Mouse (Mus musculus): ENCODE results near the gene Rexo1. TPM values are rescaled to one million over a fixed set of nuclear protein-coding genes. Genes with fewer than 3 reads are reported as not detected.

Rexo1 gene
- polyA plus RNA-seq, 1 experiment, result 23.0 TPM

- Histone ChIP-seq H3K36me3 (ENCODE audit: control insufficient read depth, insufficient read depth) (no peaks in the 10 kb centered on the region), H3K27me3 (ENCODE audit: control insufficient read depth, insufficient read depth, insufficient read length) (peaks cover 97% of the 10 kb centered on the region), H3K4me3 (ENCODE audit: insufficient read depth, poor library complexity, severe bottlenecking) (no peak overlapping the region)
Measured at GRCm38 (mm10) chr10:80495901-80496300, 65.5 kb downstream of the Rexo1 start.

GRCm38 (mm10) chr10:80494732-80495131, 66.6 kb downstream of the Rexo1 start, which contains the start of gene Onecut3:
Gene Onecut3 (plus strand): TSS chr10:80494835.
- H3ac ChIP-seq (ENCODE audit: control insufficient read depth, insufficient read length, low read depth), result peak within 1 kb of the TSS; percentile 49
- H3K79me3 ChIP-seq (ENCODE audit: low read depth), result no peaks in the 10 kb centered on the region
- no peak within 1 kb of the TSS for H3K4me3 ChIP-seq (ENCODE audit: insufficient read depth, poor library complexity, severe bottlenecking)
- no peaks in the 10 kb centered on the region for H3K79me2 ChIP-seq (ENCODE audit: control insufficient read depth, insufficient read depth)
- no peaks in the 10 kb centered on the region for H3K36me3 ChIP-seq (ENCODE audit: control insufficient read depth, insufficient read depth)
- TF ChIP-seq MYOG (IDR thresholded peaks at IDR 0.05; ENCODE audit: control insufficient read depth, extremely low read depth, insufficient read length) (no peak), CEBPB (IDR thresholded peaks at IDR 0.05; ENCODE audit: low read depth) (no peak), FOSL1 (IDR thresholded peaks at IDR 0.05; ENCODE audit: insufficient read depth, low read length, poor library complexity, severe bottlenecking) (no peak), MAX (IDR thresholded peaks at IDR 0.05) (no peak)
- peaks cover 97% of the 10 kb centered on the region for H3K27me3 ChIP-seq (ENCODE audit: control insufficient read depth, insufficient read depth, insufficient read length)

More at GRCm38 (mm10) chr10:80495901-80496300, 65.5 kb downstream of the Rexo1 start:
- Histone ChIP-seq H3K79me3 (ENCODE audit: low read depth) (no peaks in the 10 kb centered on the region), H3ac (ENCODE audit: control insufficient read depth, insufficient read length, low read depth) (no peak overlapping the region), H3K79me2 (ENCODE audit: control insufficient read depth, insufficient read depth) (no peaks in the 10 kb centered on the region)
- TF ChIP-seq MYOG (IDR thresholded peaks at IDR 0.05; ENCODE audit: control insufficient read depth, extremely low read depth, insufficient read length), result no peak
- TF ChIP-seq MYOD1 (IDR thresholded peaks at IDR 0.05; ENCODE audit: control insufficient read depth, insufficient read length, low read depth), result no peak
- no peak for TF ChIP-seq CTCF (IDR thresholded peaks at IDR 0.05; ENCODE audit: control insufficient read depth, insufficient read depth, insufficient read length)
- no peak for TF ChIP-seq MAX (IDR thresholded peaks at IDR 0.05)
- TF ChIP-seq USF1 (IDR thresholded peaks at IDR 0.05; ENCODE audit: low read depth), result no peak
- no peak for TF ChIP-seq FOSL1 (IDR thresholded peaks at IDR 0.05; ENCODE audit: insufficient read depth, low read length, poor library complexity, severe bottlenecking)
- no peak for TF ChIP-seq CEBPB (IDR thresholded peaks at IDR 0.05; ENCODE audit: low read depth)

Small RNAs within 50 kb of the gene (microRNA-seq; reads per million reads assigned to microRNA genes)
- gene Mir6912 (ENCODE audit: borderline microRNAs expressed), result 0.40 reads per million, percentile 3 among the genes with 10 or more reads in this experiment

Other genes starting within 250 kb of the Rexo1 start
- gene 2310011J03Rik, start 241.0 kb downstream of the Rexo1 start, polyA plus RNA-seq (2012; fragmentation: generic; extraction: Trizol), result 62.6 TPM
- gene Pcsk4, start 232.1 kb downstream of the Rexo1 start, polyA plus RNA-seq (2012; fragmentation: generic; extraction: Trizol), result 3.2 TPM
- 5.9 TPM for gene Reep6, start 231.6 kb downstream of the Rexo1 start, polyA plus RNA-seq (2012; fragmentation: generic; extraction: Trizol)
- 18.3 TPM for gene Adamtsl5, start 213.1 kb downstream of the Rexo1 start, polyA plus RNA-seq (2012; fragmentation: generic; extraction: Trizol)
- gene Plk5, start 205.1 kb downstream of the Rexo1 start, polyA plus RNA-seq (2012; fragmentation: generic; extraction: Trizol), result not detected
- gene Mex3d, start 173.9 kb downstream of the Rexo1 start, polyA plus RNA-seq (2012; fragmentation: generic; extraction: Trizol), result 37.4 TPM
- 326 TPM for gene Mbd3, start 162.0 kb downstream of the Rexo1 start, polyA plus RNA-seq (2012; fragmentation: generic; extraction: Trizol)
- 1,025 TPM for gene Uqcr11, start 154.7 kb downstream of the Rexo1 start, polyA plus RNA-seq (2012; fragmentation: generic; extraction: Trizol)
- 111 TPM for gene Tcf3, start 127.9 kb downstream of the Rexo1 start, polyA plus RNA-seq (2012; fragmentation: generic; extraction: Trizol)
- gene Onecut3, start 66.7 kb downstream of the Rexo1 start, polyA plus RNA-seq (2012; fragmentation: generic; extraction: Trizol), result not detected
- 0.13 TPM for gene Atp8b3, start 22.4 kb downstream of the Rexo1 start, polyA plus RNA-seq (2012; fragmentation: generic; extraction: Trizol)
- 21.0 TPM for gene Klf16, start 15.8 kb upstream of the Rexo1 start, polyA plus RNA-seq (2012; fragmentation: generic; extraction: Trizol)
- gene Abhd17a, start 28.8 kb upstream of the Rexo1 start, polyA plus RNA-seq (2012; fragmentation: generic; extraction: Trizol), result 103 TPM
- 119 TPM for gene Scamp4, start 41.3 kb upstream of the Rexo1 start, polyA plus RNA-seq (2012; fragmentation: generic; extraction: Trizol)
- 11.1 TPM for gene Adat3, start 41.3 kb upstream of the Rexo1 start, polyA plus RNA-seq (2012; fragmentation: generic; extraction: Trizol)
- gene Gm49322, start 44.5 kb upstream of the Rexo1 start, polyA plus RNA-seq (2012; fragmentation: generic; extraction: Trizol), result 1.0 TPM
- 165 TPM for gene Csnk1g2, start 61.3 kb upstream of the Rexo1 start, polyA plus RNA-seq (2012; fragmentation: generic; extraction: Trizol)
- 53.8 TPM for gene Btbd2, start 95.5 kb upstream of the Rexo1 start, polyA plus RNA-seq (2012; fragmentation: generic; extraction: Trizol)
- 61.4 TPM for gene Mknk2, start 116.6 kb upstream of the Rexo1 start, polyA plus RNA-seq (2012; fragmentation: generic; extraction: Trizol)
- 34.2 TPM for gene Mob3a, start 140.4 kb upstream of the Rexo1 start, polyA plus RNA-seq (2012; fragmentation: generic; extraction: Trizol)
- gene Izumo4, start 140.6 kb upstream of the Rexo1 start, polyA plus RNA-seq (2012; fragmentation: generic; extraction: Trizol), result 0.43 TPM
- 51.3 TPM for gene Ap3d1, start 180.7 kb upstream of the Rexo1 start, polyA plus RNA-seq (2012; fragmentation: generic; extraction: Trizol)
- 19.1 TPM for gene Dot1l, start 193.6 kb upstream of the Rexo1 start, polyA plus RNA-seq (2012; fragmentation: generic; extraction: Trizol)
- 106 TPM for gene Sf3a2, start 236.6 kb upstream of the Rexo1 start, polyA plus RNA-seq (2012; fragmentation: generic; extraction: Trizol)
- 74.8 TPM for gene Plekhj1, start 237.1 kb upstream of the Rexo1 start, polyA plus RNA-seq (2012; fragmentation: generic; extraction: Trizol)
- gene Amh, start 243.7 kb upstream of the Rexo1 start, polyA plus RNA-seq (2012; fragmentation: generic; extraction: Trizol), result 0.87 TPM